ENCODE assay signal across 8 mouse cellular contexts in the genomic region with DNA sequence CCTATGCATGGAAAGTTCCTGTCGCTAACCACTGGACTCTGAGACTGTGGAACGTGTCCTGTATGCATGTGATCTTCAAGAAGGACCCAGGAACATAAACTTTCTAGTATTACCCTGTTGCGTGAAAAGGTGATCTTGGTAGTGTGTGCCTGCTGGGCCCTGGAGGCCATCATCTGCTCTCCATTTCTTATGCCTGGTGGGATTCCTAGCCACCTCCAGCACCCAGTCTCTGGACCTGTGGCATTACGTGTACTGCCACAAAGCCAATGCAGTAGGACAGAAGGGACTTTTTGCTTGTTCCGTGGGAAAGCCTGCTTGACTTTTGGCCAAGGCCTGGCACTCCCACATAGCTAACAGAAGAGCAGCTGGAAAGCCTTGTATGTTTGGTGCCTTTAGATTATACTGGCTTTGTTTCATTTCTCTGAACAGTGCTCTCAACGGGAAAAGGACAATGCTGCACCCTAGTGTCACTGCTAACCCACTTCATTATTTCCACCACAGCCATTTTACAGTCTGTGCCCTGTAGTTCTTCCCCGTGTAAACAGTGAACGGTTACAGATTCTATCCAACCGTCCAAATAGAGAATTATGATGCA. TPM values are rescaled to one million over a fixed set of nuclear protein-coding genes. Genes with fewer than 3 reads are reported as not detected.
DNase-seq lines count a peak whose midpoint lies in the region; ATAC-seq and TF ChIP-seq lines count a peak whose summit lies in the region.
"Had no signal": no experiment of that assay in that cellular context is flagged by ENCODE, and none has a peak within 500 bp of the region (broad histone marks: within the 10 kb centered on the region; RNA-seq: fewer than 3 reads in every experiment).

No protein-coding gene starts in this region.

- no peaks in the 10 kb centered on the region for H3K79me3 ChIP-seq in C2C12 (ENCODE audit: low read depth)

- peaks cover 10% of the 10 kb centered on the region for H3K79me2 ChIP-seq in C2C12 (ENCODE audit: control insufficient read depth, insufficient read depth)

- peak; percentile 63 for DNase-seq in 3T3-L1 (ENCODE audit: low read depth, low spot score)
- peak; percentile 46 for DNase-seq in layer of hippocampus, adult 9-11 months

- H3K9ac ChIP-seq in hindbrain, embryonic 15.5 days, result no peak overlapping the region
- no peak overlapping the region for H3K9ac ChIP-seq in midbrain, embryonic 13.5 days (replicated peaks)
- H3K9ac ChIP-seq in stomach, embryonic 15.5 days, result no peak overlapping the region
- H3K9ac ChIP-seq: embryonic facial prominence, embryonic 15.5 days had no signal

- WGBS in hindbrain, embryonic 15.5 days, result 55% methylated on average over 9 of the region's 9 CpGs
- WGBS in midbrain, embryonic 13.5 days, result 64% methylated on average over 9 of the region's 9 CpGs
- 48% methylated on average over 9 of the region's 9 CpGs for WGBS in stomach, embryonic 15.5 days

- H3K4me1 ChIP-seq in hindbrain, embryonic 15.5 days (replicated peaks), result no peaks in the 10 kb centered on the region
- H3K4me1 ChIP-seq in midbrain, embryonic 13.5 days (replicated peaks), result peaks cover 3% of the 10 kb centered on the region; the same call in 1 of the 2 replicates
- H3K4me1 ChIP-seq in stomach, embryonic 15.5 days, result peaks cover 3% of the 10 kb centered on the region
- H3K4me1 ChIP-seq: embryonic facial prominence, embryonic 15.5 days had no signal

- no peaks in the 10 kb centered on the region for H3K27me3 ChIP-seq in C2C12 (ENCODE audit: control insufficient read depth, insufficient read depth, insufficient read length)
- no peaks in the 10 kb centered on the region for H3K27me3 ChIP-seq in hindbrain, embryonic 15.5 days
- H3K27me3 ChIP-seq in midbrain, embryonic 13.5 days, result no peaks in the 10 kb centered on the region
- no peaks in the 10 kb centered on the region for H3K27me3 ChIP-seq in stomach, embryonic 15.5 days (replicated peaks)
- H3K27me3 ChIP-seq: embryonic facial prominence, embryonic 15.5 days had no signal

- 0 out of 2 replicates have a peak overlapping the region, but pooled peaks have one; percentile 10 for H3K27ac ChIP-seq in hindbrain, embryonic 15.5 days (replicated peaks)
- no peak overlapping the region for H3K27ac ChIP-seq in midbrain, embryonic 13.5 days
- peak overlapping the region; percentile 44; the same call in 1 of the 2 replicates for H3K27ac ChIP-seq in stomach, embryonic 15.5 days
- H3K27ac ChIP-seq: embryonic facial prominence, embryonic 15.5 days had no signal

- H3K4me2 ChIP-seq in hindbrain, embryonic 15.5 days, result no peak overlapping the region
- no peak overlapping the region for H3K4me2 ChIP-seq in midbrain, embryonic 13.5 days (replicated peaks)
- H3K4me2 ChIP-seq in stomach, embryonic 15.5 days, result peak overlapping the region; percentile 21; the same call in 1 of the 2 replicates
- H3K4me2 ChIP-seq: embryonic facial prominence, embryonic 15.5 days had no signal

- H3K9me3 ChIP-seq in hindbrain, embryonic 15.5 days, result no peaks in the 10 kb centered on the region
- no peaks in the 10 kb centered on the region for H3K9me3 ChIP-seq in midbrain, embryonic 13.5 days
- H3K9me3 ChIP-seq in stomach, embryonic 15.5 days, result no peaks in the 10 kb centered on the region
- H3K9me3 ChIP-seq: embryonic facial prominence, embryonic 15.5 days had no signal

- H3K4me3 ChIP-seq in C2C12 (ENCODE audit: insufficient read depth, poor library complexity, severe bottlenecking), result no peak overlapping the region
- H3K4me3 ChIP-seq in hindbrain, embryonic 15.5 days, result no peak overlapping the region
- H3K4me3 ChIP-seq in midbrain, embryonic 13.5 days (replicated peaks), result no peak overlapping the region
- H3K4me3 ChIP-seq in stomach, embryonic 15.5 days (replicated peaks), result no peak overlapping the region
- H3K4me3 ChIP-seq: embryonic facial prominence, embryonic 15.5 days had no signal

- H3K36me3 ChIP-seq in C2C12 (ENCODE audit: control insufficient read depth, insufficient read depth), result peaks cover 70% of the 10 kb centered on the region
- no peaks in the 10 kb centered on the region for H3K36me3 ChIP-seq in hindbrain, embryonic 15.5 days
- no peaks in the 10 kb centered on the region for H3K36me3 ChIP-seq in midbrain, embryonic 13.5 days
- peaks cover 3% of the 10 kb centered on the region; the same call in 1 of the 2 replicates for H3K36me3 ChIP-seq in stomach, embryonic 15.5 days

- TF ChIP-seq CTCF in C2C12 (IDR thresholded peaks at IDR 0.05; ENCODE audit: control insufficient read depth, insufficient read depth, insufficient read length), result peak; percentile 25

- H3ac ChIP-seq in C2C12 (ENCODE audit: control insufficient read depth, insufficient read length, low read depth), result no peak overlapping the region

- ATAC-seq in erythroblast, adult 5-6 weeks (replicated peaks; ENCODE audit: low FRiP score, poor library complexity, severe bottlenecking), result 0 out of 2 replicates have a peak, but pooled peaks have one; percentile 37
- peak; percentile 80 for ATAC-seq in hindbrain, embryonic 15.5 days (ENCODE audit: low FRiP score, low read depth)
- peak; percentile 74 for ATAC-seq in midbrain, embryonic 13.5 days
- peak; percentile 78; the same call in 1 of the 2 replicates for ATAC-seq in stomach, embryonic 15.5 days (ENCODE audit: insufficient read depth, low FRiP score, low read depth)

TF ChIP-seq in C2C12, 6 proteins besides CTCF, POLR2A, EP300 and RAD21:
- no peak for TF ChIP-seq MYOG (IDR thresholded peaks at IDR 0.05; ENCODE audit: control insufficient read depth, extremely low read depth, insufficient read length)
- no peak for TF ChIP-seq MAX (IDR thresholded peaks at IDR 0.05)
- TF ChIP-seq FOSL1 (IDR thresholded peaks at IDR 0.05; ENCODE audit: insufficient read depth, low read length, poor library complexity, severe bottlenecking), result no peak
- no peak for TF ChIP-seq CEBPB (IDR thresholded peaks at IDR 0.05; ENCODE audit: low read depth)
- TF ChIP-seq MYOD1 (IDR thresholded peaks at IDR 0.05; ENCODE audit: control insufficient read depth, insufficient read length, low read depth), result no peak
- TF ChIP-seq USF1 (IDR thresholded peaks at IDR 0.05; ENCODE audit: low read depth), result no peak

RNA-seq across cellular contexts. Expression of a gene that starts 27.1 kb away (rescaled TPM):
- polyA plus RNA-seq in C2C12 (2012; fragmentation: generic; extraction: Trizol), result 13.3 TPM
- 28.4 and 32.2 TPM in 2 replicates for total RNA-seq in erythroblast, adult 5-6 weeks (2015; ENCODE audit: low replicate concordance)
- total RNA-seq in erythroblast, adult 5-6 weeks (2017; ENCODE audit: low replicate concordance), result 51.6 and 76.8 TPM in 2 replicates
- 22.6 and 26.0 TPM in 2 replicates for polyA plus RNA-seq in hindbrain, embryonic 15.5 days (2015; fragmentation: Nextera tagmentation; extraction: Ambion mirVana)
- polyA plus RNA-seq in midbrain, embryonic 13.5 days (2015; fragmentation: Nextera tagmentation; extraction: Ambion mirVana), result 32.5 and 35.5 TPM in 2 replicates
- polyA plus RNA-seq in stomach, embryonic 15.5 days (2015; fragmentation: Nextera tagmentation; extraction: Ambion mirVana), result 24.8 TPM in 2 replicates

RNA-seq across cellular contexts. Expression of a gene that starts 54.8 kb away (rescaled TPM):
- 0.39 TPM for polyA plus RNA-seq in C2C12 (2012; fragmentation: generic; extraction: Trizol)
- 6.9 and 17.6 TPM in 2 replicates for total RNA-seq in erythroblast, adult 5-6 weeks (2015; ENCODE audit: low replicate concordance)
- 9.5 and 21.3 TPM in 2 replicates for total RNA-seq in erythroblast, adult 5-6 weeks (2017; ENCODE audit: low replicate concordance)
- polyA plus RNA-seq in hindbrain, embryonic 15.5 days (2015; fragmentation: Nextera tagmentation; extraction: Ambion mirVana), result 2.2 and 2.9 TPM in 2 replicates
- polyA plus RNA-seq in midbrain, embryonic 13.5 days (2015; fragmentation: Nextera tagmentation; extraction: Ambion mirVana), result 4.1 and 4.3 TPM in 2 replicates
- 2.4 and 2.7 TPM in 2 replicates for polyA plus RNA-seq in stomach, embryonic 15.5 days (2015; fragmentation: Nextera tagmentation; extraction: Ambion mirVana)
